Mouse (Mus musculus): ENCODE results near the gene Relt.

Gene Relt

DNA sequence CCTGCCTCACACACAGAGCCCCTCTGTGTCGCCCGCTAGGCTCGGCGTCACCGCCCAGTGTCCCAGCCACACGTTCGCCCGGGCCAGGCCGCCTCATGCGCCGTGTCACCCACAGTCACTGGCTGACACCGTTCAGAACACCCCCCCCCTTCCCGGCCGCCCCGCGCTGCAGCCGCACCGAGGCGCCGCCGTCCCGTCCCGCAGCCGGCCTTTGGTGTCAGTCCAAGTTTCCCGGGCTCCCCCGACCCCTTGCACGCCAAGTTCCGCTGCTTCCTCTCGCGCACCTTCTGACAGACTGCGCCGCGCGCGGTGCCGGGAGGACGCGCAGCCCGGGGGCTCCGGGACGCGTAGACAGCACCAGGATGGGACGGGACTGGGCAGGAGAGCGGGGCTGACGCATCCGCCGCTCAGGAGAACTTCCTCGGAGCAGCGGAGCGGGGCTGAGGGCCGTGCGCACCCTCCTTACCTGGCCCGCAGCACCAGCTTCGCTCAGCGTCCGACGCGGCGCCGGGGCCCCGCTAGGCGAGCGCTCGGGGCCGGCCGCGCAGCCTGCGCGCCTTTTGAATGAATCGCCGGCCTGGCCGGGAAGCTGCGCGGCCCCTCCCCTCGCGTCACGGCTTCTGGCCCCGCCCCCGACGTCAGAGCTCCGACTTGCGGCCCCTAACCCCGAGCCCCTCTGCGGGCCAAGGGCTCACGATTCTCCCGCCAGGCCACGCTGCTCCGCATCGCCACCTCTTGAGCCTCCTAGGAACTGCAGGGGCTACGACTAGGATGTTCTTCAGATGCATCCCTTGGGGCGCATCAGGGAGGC lies at the start of gene Relt:
Relt (minus strand) TSS at position 619 of the 811 bp plus-strand sequence.
- DNase-seq = peak; percentile 98

DNA sequence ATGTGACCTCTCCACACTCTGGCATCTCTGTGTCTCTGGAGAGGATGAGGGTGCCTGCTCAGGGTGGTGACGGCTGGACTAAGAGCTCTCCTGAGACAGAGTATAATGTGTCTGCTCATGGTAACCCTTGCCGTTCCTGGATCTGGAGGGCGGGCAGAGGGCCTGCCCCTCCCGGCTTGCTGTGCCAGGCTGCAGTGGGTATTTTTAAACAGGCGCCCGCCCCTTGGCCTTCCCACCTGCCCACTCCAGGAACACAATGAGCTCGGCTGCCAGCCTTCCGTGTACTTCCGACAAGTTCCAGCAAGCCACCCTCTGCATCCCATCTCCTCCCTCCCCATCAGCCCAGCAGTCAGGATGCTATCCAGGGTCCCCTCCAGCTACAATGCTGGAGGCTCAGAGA lies 48.5 kb upstream of the Relt start:
- DNase-seq = no peak

DNA sequence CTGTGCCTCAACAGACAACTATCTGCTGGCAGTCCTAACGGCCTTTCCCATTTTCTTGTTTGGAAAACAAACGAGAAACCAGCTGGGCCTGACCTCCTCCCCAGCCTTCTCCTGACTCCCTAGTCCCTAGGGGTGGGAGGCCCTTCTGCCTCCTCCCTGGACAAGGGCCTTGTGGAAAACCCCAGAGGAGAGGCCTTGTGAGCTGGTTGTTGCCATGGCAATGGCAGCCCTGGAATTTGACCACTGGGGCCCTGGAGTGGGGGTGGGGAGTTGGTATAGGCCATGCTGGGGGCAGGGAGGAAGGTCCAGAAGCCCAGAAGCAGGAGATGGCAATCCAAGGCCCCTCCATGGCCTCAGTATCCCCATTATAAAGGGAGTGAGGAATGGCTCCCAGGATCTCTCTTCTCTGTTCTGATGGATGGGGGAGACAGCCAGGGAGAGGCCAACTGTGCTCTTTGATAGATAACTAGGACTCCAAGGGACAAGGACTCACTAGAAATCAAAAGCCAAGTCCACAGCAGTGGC lies 48.1 kb upstream of the Relt start:
- DNase-seq = peak; percentile 75

DNA sequence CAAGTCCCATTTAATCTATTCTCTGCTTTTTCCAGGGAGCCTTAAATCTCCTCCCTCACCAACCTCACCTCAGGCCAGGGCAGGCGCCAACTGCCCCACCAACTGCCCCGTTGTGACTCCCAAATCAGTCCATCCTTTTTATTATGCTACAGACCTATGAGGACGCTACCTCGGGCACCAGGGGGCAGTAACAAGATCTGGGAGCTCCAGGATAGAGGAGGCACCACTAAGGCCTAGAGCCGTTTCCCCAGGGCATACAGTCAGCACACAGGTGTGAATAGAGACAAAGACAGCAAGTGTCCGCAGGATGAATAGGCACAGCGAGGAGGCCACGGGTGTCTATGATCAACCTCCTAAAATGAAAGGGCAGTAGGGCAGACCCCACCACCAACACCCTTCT lies 45.3 kb upstream of the Relt start:
- peak; percentile 59 for DNase-seq

DNA sequence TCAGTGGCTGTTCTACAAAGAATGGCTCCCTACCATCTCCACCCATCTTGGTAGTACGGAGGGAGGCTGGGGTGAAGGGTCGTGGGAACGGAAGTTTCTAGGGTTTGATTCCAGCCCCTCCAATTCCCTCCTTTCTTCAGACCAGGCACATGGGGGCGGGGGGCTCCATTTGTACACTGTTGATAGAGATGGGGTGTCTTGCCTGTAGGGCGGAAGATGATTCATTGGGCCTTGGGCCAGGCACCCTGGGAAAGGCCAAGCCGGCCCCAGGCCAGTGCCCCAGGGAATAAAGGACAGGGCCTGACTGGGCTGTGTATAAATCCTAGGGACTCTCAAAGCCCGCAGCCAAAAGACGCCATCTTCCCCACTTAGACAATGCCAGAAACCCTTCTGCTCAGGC lies 44.8 kb upstream of the Relt start:
- DNase-seq = no peak

DNA sequence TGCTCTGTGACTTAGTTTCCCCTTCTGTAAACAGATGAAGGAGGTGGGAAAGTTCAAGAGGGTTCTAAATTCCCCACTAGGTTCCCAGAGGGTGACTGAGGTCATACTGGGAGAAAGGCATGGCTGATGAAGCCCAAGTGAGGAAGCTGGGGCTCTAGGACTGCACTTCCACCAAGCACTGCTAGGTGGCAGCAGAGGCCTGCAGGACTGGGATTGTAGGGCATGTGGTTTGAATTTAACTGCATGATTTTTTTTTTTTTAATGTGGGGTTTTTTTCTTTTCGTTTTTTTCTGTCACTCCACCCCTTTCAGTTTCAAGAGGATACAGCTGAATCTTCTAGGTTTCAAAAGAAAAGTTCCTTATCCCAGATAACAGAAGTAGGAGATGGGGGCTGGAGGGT lies 44.0 kb upstream of the Relt start:
- DNase-seq = peak; percentile 81

DNA sequence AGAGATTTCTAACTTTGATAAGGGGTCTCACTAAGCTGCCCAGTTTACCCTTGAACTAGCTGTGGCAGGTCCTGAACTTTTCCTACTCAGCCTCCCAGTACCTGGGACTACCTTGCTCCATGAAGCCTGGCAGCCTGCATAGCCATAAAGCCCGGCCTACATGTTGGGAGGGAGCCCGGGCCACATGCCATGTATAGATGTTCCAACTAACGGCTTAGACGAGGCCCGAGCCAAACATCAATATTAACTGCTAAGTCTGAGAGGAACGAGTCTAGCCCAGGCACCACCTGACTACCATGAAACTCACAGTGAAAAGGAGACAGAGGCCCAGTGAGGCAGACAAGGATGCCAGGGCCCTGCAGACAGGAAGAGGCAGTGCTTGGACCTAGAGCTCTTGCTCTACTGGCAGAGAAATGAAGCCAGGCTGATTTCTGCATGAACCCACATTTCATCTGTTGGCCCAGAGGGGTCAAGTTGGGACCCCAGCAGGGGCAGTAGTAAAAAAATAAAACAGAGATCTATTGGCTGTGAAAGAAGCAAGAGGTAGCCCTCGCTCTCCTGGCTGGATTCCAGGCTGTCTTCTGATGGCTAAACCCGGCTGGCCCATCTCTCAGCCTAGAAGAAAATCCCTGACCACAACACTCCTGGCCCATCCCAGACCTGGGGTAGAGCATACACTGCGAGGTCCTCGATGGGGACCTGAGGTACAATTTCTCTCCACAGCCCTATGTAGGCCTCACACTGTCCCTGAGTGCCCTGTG lies 43.0 kb upstream of the Relt start:
- no peak for DNase-seq

DNA sequence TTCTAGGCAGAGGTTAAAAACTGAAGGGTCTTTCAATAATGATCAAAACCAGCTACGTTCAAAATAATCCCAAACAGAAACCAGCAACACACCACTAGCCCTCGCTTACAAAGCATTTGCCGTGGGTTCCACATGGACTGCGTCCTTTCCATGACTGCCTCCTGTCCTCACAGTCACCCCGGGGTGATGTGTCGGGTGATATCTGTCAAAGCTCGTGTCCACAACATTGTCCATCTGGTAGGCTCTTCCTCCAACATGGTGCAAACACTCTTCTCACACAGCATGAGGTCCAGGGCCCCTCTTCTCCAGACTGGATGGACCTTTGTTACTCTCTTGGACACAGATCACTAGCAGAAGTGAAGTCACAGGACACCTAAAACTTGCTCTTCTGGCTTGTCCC lies 41.8 kb upstream of the Relt start:
- DNase-seq = no peak

DNA sequence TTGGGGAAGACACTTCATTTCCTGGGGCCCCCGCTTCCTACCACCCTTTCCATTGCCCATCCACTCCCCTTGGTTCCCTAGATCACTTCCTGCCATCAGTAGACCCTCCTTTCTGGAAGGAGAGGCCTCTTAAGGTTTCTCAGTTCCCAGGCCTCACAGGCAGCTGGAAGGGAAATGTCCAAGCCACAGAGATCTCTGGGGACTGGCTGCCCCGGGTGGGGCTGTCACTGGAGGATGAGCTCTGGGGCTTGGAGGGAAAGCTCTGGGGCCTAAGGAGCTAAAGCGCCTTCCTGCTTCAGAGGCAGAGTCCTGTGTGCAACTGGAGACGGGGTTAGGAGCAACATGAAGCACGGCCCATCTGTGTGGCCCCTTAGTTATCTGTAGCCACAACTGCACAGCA lies 41.4 kb upstream of the Relt start:
- no peak for DNase-seq

DNA sequence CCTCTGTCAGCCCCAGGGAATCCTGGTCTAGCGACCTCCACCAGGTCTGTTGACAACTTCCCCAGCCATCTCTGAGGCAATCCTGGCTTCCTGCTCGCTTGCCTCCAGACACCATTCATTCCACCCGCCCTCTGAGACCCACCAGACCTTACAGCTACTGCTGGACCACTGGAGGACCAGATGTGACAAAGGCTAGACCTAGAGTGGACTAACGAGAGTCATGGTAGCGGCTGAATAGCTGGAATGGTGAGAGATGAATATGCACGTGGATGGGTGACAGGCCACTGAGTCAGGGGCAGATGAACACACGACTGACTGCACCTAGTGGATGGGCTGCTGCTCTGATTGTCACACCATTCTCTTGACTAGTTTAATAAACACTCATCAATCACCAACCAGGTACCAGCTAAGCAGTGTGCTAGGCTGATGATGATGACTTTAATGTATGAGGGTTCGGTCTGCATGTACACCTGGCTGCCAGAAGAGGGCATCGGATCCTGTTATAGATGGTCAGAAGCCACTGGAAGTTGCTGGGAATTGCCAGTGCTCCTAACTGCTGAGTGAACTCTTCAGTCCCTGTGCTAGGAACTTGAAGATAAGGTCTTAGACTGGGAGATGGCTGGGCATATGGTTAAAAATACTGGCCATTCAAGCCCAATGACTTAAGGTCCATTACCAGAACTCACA lies 39.3 kb upstream of the Relt start:
- DNase-seq = peak; percentile 50

DNA sequence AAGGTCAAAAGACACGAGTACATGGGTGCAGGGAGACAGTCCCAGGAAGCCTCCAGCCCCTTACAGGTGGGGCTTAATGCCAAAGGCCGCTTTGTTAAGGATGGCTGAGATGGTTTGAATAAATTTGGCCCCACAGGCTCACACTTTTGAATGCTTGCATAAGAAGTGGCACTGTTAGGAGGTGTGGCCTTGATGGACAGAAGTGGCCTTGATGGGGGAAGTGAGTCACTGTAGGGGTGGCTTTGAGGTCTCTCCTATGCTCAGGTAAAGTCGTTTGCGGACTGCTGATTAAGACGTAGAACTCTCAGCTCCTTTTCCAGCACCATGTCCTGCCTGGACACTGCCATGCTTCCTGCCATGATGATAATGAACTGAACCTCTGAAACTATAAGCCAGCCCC lies 34.6 kb upstream of the Relt start:
- no peak for DNase-seq

DNA sequence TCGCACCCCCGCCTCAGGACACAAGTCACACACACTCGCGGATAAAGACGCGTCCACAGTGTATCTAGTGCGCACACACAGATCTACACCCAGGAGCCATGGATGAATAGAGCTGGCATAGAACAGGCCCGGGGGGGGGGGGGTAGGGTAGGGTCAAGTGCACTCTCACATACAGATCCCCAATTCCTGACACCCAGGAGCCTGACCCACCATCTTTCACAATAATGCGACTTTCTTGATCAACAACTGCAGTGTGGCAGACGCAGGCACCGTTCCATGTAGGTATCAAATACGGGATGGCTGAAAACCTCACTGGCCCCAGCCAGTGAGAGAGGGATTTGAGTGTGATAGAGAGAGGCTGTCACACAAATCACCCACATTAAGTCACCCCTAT lies 31.6 kb upstream of the Relt start:
- no peak for DNase-seq

DNA sequence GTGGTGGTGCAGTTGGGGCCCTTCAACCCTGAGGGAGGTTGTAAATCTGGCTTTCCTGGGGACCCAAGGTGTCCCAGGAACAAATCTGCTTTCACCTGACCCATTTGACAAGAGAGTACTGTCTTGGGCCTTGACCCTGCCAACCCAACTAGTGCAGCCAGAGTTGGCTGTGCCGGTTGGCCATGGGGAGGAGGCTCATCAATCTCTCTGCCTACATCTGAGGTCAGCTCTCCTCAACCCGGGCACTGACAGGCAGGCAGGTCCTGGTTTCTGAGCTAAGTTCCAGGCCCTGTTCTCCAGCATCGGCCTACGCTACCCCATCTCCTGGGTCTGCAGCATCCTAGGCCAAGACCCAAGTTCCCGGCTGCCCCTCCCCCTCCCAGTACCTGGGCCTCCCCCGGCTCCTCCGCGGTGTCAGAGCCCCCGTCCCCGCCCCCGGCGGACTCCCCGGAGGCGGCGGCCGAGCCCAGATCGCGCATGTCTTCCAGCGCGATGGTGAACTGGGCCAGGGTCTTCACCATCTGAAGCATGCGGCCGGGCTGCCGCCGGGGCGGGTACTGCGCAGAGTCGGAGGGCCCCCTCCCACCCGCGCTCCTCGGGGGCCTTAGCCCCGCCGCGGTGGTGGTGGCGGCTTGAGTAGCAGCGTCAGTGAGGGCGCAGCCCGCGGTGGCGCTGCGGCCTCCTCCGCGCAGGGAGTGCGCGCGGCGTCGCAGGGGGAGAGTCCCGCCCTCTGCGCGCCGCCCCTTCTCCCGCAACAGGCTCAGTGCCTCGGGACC lies 31.0 kb upstream of the Relt start:
- DNase-seq = peak; percentile 81

DNA sequence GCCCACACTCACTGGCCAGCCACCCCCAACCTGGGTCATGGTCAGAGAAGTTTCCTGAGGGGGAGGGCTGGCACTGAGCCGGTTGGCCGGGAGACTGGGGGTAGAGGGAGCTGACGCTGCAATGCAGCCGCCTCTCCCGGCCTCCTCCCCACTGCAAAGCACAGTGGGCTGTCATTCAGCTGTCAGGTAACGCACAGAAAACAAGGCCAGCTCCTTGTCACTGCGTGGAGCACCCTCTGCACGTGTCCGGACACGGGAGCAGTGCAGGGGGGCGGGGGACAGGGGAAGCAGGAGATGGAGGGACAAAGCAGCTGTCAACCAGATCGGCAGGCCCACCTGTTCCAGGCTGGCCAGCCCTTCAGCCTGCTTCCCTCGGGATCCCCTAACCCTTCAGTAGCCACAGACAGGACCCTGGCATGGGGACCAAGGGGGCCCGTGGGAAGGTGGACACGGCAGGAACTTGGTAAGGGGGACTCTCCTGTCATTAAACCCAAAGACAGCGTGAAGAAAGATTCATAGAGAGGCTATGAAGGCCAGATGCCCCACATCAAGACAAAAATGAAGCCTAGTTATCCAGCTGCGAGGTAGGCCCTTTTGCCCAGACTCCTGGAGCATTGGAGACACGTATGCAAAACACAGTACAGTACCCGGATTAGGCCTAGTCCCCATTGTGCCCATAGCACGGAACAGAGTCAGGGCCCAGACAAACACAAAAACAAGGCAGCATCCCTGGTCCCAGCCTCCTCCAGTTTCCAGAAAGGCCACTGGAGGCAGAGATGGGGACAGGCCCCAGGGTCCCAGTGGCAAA lies 30.2 kb upstream of the Relt start:
- peak; percentile 64 for DNase-seq

DNA sequence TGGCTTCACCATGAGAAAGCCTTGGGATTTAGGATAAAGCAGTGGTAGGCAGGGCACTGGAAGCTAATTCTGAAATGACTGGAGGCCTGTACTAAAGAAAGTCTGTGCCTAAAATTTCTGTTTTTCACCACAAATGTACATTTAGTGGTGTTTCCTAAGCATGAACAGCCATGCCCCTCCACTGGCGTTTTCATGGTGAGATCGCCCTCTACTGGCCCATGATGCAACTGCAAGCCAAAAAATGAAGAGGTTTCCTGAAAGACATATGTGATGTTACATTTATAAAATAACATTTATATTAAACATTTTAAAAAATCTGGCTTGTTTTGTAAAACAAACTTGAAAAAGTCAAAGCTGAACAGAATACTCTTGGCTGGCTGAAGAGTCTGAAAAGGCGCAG lies 23.3 kb upstream of the Relt start:
- DNase-seq = peak; percentile 56

DNA sequence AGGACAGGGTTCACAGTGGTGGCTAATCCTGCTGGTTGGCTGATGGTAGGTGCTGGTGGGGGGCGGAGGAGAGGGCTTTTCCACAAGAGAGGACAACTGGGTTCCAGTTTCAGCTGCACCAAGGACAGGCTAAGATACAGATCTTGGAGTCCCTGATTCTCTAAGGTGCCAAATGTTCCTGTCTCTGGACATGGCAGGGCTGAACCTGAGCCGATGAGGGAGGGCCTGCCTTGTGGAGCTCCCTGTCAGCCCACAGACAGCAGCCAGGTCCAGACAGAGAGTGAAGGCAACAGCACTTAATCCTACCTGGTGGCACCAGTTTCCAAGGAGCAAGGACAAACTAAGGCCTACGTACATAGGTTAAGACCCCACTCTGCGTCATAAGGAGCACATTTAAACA lies 21.2 kb upstream of the Relt start:
- DNase-seq = no peak

DNA sequence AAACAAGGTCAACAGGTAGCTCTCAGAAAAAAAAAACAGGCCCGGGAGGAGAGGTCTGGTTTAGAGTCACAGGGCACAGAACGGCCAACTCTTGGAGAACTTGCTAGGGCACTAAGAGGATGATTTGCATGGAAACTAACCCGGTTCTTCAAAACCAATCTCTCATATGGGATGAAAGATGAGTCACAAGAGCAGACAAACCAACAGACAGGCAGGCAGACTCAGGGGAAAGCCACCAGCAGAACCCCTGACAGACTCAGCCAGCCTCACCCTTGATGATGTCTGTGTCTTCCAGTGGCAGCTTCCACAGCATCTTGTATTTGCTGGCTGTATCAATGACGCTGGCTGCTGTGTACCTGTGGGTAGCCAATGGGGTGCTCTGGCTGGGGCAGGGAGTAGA lies 18.7 kb upstream of the Relt start:
- DNase-seq = no peak

DNA sequence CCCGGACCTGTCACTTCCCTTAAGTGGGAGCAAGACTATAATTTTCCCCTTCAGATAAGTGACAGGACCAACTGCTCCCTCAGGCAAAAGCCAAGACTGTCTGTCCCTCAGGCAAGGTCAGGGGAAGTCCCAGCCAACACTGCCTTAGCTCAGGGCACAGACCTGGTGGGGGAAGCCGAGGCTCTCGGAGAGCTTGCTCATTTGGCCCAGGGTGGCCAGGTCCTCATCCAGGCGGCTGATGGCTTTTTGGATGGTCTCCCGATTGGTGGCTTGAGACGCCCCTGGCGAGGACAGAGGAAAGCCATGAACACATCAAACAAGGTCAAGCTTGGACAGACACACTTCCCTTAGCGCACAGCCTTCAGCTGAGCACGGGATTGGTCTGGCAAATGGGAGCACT lies 18.3 kb upstream of the Relt start:
- DNase-seq = no peak

DNA sequence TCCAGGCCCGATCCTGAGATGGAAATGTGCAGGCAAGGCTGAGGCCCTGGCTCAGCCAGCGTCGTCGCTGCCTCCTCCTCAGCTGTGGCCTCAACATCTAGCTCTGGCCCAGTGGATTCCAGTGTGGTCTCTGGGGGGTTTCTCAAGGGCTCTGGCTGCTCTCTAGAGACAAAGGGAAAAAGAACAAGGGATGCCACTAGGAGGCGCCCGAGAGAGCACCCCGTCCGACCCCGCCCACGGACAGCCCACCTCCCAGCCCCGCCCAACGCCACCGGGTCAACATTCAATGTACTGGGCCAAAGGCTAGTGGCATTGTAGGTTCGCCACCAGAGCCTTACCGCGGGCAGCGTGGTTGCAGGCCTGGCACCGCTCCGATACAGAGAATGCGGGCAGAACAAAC lies 16.3 kb upstream of the Relt start:
- peak; percentile 84 for DNase-seq

DNA sequence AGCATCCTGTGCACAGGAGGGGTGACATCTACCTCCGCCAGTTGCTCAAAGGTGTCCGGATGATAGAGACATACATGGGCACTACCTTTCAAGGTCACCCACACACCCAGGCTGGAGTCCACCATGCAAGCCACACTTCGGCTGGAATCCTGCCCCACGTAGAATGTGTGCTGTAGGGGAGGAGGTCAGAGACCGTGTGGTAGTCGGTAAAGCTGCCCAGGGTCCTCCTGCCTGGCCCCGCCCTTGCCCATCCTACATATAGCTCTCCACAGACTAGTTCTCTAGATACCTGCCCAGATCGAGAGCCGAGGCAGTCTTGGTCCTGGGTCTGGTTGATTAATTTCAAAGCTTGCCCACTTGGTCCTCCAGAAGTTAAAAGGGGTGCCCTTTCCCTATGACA lies 13.5 kb upstream of the Relt start:
- DNase-seq = no peak

DNA sequence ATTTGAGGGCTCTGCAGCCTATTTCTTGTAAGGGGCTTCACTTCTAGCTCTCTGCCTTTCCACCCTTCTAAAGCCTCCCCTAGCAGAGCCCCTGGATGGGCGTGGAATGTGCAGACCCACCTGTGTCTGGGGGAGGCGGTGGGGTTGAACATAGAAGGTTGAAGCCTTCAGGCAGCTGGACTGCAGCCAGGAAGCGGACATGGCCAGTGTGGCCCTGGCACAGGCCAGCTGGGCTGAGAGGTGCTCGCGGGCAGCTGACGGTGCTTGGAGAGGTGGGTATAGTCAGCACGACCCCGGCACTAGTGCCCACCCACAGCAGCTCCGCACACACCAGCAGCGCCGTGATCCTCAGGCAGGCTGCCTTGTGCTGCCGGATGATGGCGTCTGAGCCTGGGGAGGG lies 13.0 kb upstream of the Relt start:
- no peak for DNase-seq

DNA sequence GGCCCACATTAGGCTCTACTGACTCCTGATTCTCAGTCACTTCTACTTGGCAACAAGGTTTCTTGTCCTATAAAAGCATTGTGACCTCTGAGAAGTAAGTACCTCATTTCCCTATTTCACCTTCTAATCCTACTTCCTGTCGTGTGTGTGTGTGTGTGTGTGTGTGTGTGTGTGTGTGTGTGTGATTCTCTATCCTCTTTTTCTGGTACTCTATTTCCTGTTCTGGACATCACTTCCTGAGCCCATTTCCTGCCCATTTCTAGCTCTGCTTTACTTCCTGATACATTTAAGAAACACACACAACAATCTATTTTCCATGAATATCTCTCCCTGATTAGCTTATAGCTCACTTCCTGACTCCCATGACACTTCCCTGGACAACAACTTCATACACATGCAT lies 12.6 kb upstream of the Relt start:
- DNase-seq = no peak
